Mouse (Mus musculus): Measurements from ENCODE around the gene Plod2. TPM values are rescaled to one million over a fixed set of nuclear protein-coding genes. Genes with fewer than 3 reads are reported as not detected.
A peak's percentile ranks its signal among the peaks of the same experiment; 100 is the strongest.

The Plod2 gene
- polyA plus RNA-seq, 2 experiments = 56.6 to 108 TPM

DNA sequence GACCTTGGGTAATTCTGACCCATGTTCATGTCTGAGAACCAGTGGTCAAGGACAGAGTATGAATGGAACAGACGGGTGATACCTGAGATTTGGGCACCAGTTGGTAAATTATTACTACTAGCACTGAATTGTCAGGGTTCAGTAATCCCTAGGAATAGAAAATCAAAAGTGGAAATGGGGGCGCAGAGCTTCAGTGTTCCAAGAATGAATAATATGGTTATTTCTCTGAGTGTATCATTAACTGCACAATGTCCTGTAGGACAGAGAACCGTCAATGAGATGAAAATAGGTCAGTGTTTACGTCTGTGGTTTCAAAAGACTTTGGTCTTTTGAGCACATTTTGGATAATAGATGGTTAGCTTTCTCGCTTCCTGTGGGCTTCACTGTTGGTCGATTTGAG lies 21.3 kb downstream of the Plod2 start:
- no peak for ATAC-seq (ENCODE audit: low FRiP score, low read depth)
- H3K9me3 ChIP-seq (ENCODE audit: control insufficient read depth, low read length) = no peaks in the 10 kb centered on the region
- H3K27ac ChIP-seq (replicated peaks; ENCODE audit: low read depth, low read length) = no peak overlapping the region
- no peaks in the 10 kb centered on the region for H3K27me3 ChIP-seq (ENCODE audit: control insufficient read depth, insufficient read depth, low read length)
- 0 out of 2 replicates have a peak, but pooled peaks cover 3% of the 10 kb centered on the region for H3K36me3 ChIP-seq (ENCODE audit: control insufficient read depth, insufficient read depth, low read length)
- TF ChIP-seq POLR2A (IDR thresholded peaks at IDR 0.05; ENCODE audit: borderline replicate concordance, extremely low read depth, insufficient read depth, insufficient read length) = no peak
- 90% methylated on average over 6 of the region's 6 CpGs for WGBS
- DNase-seq (ENCODE audit: low spot score) = no peak
- no peak overlapping the region for H3K4me3 ChIP-seq (replicated peaks; ENCODE audit: low read length)
- H3K9ac ChIP-seq (ENCODE audit: low read depth, low read length, severe bottlenecking) = no peak overlapping the region
- H3K4me2 ChIP-seq (replicated peaks; ENCODE audit: low read depth, low read length, severe bottlenecking) = no peak overlapping the region
- H3K4me1 ChIP-seq (ENCODE audit: control insufficient read depth, insufficient read depth, low read length) = peaks cover 36% of the 10 kb centered on the region

DNA sequence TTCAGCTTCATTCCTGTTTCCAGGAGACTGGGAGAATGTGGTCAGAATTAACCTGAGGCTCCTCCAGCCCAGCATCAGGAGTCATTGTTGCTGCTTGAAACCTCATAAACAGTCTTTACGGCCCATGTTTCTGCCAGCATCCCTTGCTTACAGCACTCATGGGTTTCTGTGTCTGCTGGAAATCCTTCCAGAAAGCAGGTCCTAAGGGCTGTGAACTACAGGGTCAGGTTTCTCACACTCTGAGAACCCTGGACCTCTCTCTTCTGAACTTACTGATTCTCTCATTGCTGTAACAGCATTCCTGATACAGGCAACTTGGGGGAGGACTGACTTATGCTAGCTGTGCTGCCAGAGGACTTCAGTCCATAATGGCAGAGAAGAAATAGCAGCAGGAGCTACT lies 22.4 kb downstream of the Plod2 start:
- Histone ChIP-seq H3K9me3 (ENCODE audit: control insufficient read depth, low read length) (no peaks in the 10 kb centered on the region), H3K36me3 (ENCODE audit: control insufficient read depth, insufficient read depth, low read length) (0 out of 2 replicates have a peak, but pooled peaks cover 3% of the 10 kb centered on the region), H3K4me2 (replicated peaks; ENCODE audit: low read depth, low read length, severe bottlenecking) (no peak overlapping the region), H3K27ac (replicated peaks; ENCODE audit: low read depth, low read length) (no peak overlapping the region), H3K4me1 (ENCODE audit: control insufficient read depth, insufficient read depth, low read length) (peaks cover 32% of the 10 kb centered on the region), H3K9ac (ENCODE audit: low read depth, low read length, severe bottlenecking) (no peak overlapping the region), H3K27me3 (ENCODE audit: control insufficient read depth, insufficient read depth, low read length) (no peaks in the 10 kb centered on the region), H3K4me3 (replicated peaks; ENCODE audit: low read length) (no peak overlapping the region)
- TF ChIP-seq POLR2A (IDR thresholded peaks at IDR 0.05; ENCODE audit: borderline replicate concordance, extremely low read depth, insufficient read depth, insufficient read length) = no peak
- WGBS = 39% methylated on average over 1 of the region's 1 CpGs
- no peak for DNase-seq (ENCODE audit: low spot score)
- ATAC-seq (ENCODE audit: low FRiP score, low read depth) = 0 out of 2 replicates have a peak, but pooled peaks have one; percentile 28

DNA sequence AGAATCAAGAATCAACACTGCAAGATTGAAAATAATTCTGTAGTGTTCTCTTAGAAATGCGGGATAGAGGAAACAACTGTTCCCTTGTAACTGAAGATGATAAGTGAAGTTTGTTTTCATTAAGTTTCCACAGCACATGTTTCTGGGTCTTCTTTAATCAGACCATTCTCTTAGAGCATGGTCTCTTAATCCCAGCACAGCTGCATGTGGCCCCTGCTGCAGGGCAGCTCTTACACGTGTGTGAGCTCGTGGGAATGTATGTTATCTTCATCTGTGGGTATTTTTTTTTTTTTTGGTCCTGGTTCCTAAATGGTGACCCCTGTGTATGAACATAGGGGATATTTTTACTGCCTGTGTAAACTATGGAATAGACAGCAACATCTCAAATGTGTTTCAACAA lies 24.2 kb downstream of the Plod2 start:
- Histone ChIP-seq H3K9me3 (ENCODE audit: control insufficient read depth, low read length) (no peaks in the 10 kb centered on the region), H3K36me3 (ENCODE audit: control insufficient read depth, insufficient read depth, low read length) (0 out of 2 replicates have a peak, but pooled peaks cover 3% of the 10 kb centered on the region), H3K4me2 (replicated peaks; ENCODE audit: low read depth, low read length, severe bottlenecking) (no peak overlapping the region), H3K9ac (ENCODE audit: low read depth, low read length, severe bottlenecking) (no peak overlapping the region), H3K4me3 (replicated peaks; ENCODE audit: low read length) (no peak overlapping the region), H3K4me1 (ENCODE audit: control insufficient read depth, insufficient read depth, low read length) (peaks cover 14% of the 10 kb centered on the region), H3K27me3 (ENCODE audit: control insufficient read depth, insufficient read depth, low read length) (no peaks in the 10 kb centered on the region), H3K27ac (replicated peaks; ENCODE audit: low read depth, low read length) (0 out of 2 replicates have a peak overlapping the region, but pooled peaks have one; percentile 3)
- no peak for DNase-seq (ENCODE audit: low spot score)
- peak; percentile 56; the same call in 1 of the 2 replicates for ATAC-seq (ENCODE audit: low FRiP score, low read depth)
- no peak for TF ChIP-seq POLR2A (IDR thresholded peaks at IDR 0.05; ENCODE audit: borderline replicate concordance, extremely low read depth, insufficient read depth, insufficient read length)
- WGBS = 32% methylated on average over 3 of the region's 3 CpGs

DNA sequence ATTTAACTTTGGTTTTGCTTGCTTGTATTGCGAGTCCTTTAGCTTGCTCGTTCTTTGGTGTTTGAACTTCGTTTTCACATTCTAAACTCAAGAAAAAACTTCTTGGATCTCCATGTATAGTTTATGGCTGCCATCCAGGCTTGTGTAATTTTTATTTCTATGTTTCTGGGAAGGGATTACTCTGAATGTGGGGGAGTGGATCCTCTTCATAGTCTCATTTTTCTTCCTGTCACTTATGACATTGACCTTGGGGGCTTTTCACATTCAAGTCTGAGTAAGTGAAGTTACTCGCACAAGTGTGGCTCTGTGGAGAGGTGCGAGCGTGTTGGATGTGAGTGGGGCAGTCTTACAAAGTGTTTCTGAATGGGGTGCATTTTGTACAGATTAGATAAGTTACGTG lies 25.5 kb downstream of the Plod2 start:
- WGBS = 83% methylated on average over 7 of the region's 7 CpGs
- H3K9me3 ChIP-seq (ENCODE audit: control insufficient read depth, low read length) = no peaks in the 10 kb centered on the region
- TF ChIP-seq POLR2A (IDR thresholded peaks at IDR 0.05; ENCODE audit: borderline replicate concordance, extremely low read depth, insufficient read depth, insufficient read length) = no peak
- H3K9ac ChIP-seq (ENCODE audit: low read depth, low read length, severe bottlenecking) = no peak overlapping the region
- H3K27me3 ChIP-seq (ENCODE audit: control insufficient read depth, insufficient read depth, low read length) = no peaks in the 10 kb centered on the region
- DNase-seq (ENCODE audit: low spot score) (no peak), ATAC-seq (ENCODE audit: low FRiP score, low read depth) (no peak)
- H3K36me3 ChIP-seq (ENCODE audit: control insufficient read depth, insufficient read depth, low read length) = 0 out of 2 replicates have a peak, but pooled peaks cover 3% of the 10 kb centered on the region
- H3K27ac ChIP-seq (replicated peaks; ENCODE audit: low read depth, low read length) = no peak overlapping the region
- no peak overlapping the region for H3K4me3 ChIP-seq (replicated peaks; ENCODE audit: low read length)
- H3K4me2 ChIP-seq (replicated peaks; ENCODE audit: low read depth, low read length, severe bottlenecking) = no peak overlapping the region
- H3K4me1 ChIP-seq (ENCODE audit: control insufficient read depth, insufficient read depth, low read length) = peaks cover 13% of the 10 kb centered on the region

DNA sequence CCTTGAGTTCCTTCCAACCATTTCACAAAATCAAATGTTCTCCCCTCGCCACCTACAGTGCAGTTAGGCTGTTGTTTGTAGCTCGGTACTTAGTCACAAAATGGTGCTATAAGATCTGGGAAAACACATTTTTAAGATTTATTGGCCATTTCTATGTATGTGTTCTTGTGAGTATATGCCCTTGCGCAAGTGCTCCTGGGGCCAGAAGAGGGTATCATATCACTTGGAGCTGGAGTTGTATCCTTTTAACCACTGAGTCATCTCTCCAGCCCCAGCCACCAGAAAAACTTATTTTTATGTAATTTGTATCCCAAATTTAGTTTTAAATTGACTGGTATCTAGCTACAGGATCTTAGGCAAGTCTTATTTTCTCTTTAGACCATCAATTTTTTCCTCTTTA lies 26.8 kb downstream of the Plod2 start:
- Histone ChIP-seq H3K27me3 (ENCODE audit: control insufficient read depth, insufficient read depth, low read length) (no peaks in the 10 kb centered on the region), H3K4me3 (replicated peaks; ENCODE audit: low read length) (no peak overlapping the region), H3K36me3 (ENCODE audit: control insufficient read depth, insufficient read depth, low read length) (0 out of 2 replicates have a peak, but pooled peaks cover 3% of the 10 kb centered on the region), H3K9me3 (ENCODE audit: control insufficient read depth, low read length) (no peaks in the 10 kb centered on the region), H3K4me1 (ENCODE audit: control insufficient read depth, insufficient read depth, low read length) (peaks cover 13% of the 10 kb centered on the region), H3K27ac (replicated peaks; ENCODE audit: low read depth, low read length) (no peak overlapping the region), H3K4me2 (replicated peaks; ENCODE audit: low read depth, low read length, severe bottlenecking) (no peak overlapping the region), H3K9ac (ENCODE audit: low read depth, low read length, severe bottlenecking) (no peak overlapping the region)
- no peak for DNase-seq (ENCODE audit: low spot score)
- WGBS = 92% methylated on average over 3 of the region's 3 CpGs
- no peak for TF ChIP-seq POLR2A (IDR thresholded peaks at IDR 0.05; ENCODE audit: borderline replicate concordance, extremely low read depth, insufficient read depth, insufficient read length)
- no peak for ATAC-seq (ENCODE audit: low FRiP score, low read depth)

All from limb, embryonic 14.5 days (tissue).